Mouse (Mus musculus): Measurements from ENCODE around the gene Gm49361. TPM values are rescaled to one million over a fixed set of nuclear protein-coding genes. Genes with fewer than 3 reads are reported as not detected.

Gm49361 gene
- total and polyA plus RNA-seq, 2 experiments from 2014 or later: not detected

GRCm38 (mm10) chr14:57729975-57730499 lies 15.9 kb downstream of the Gm49361 start:
- H3K9me3 ChIP-seq (replicated peaks; ENCODE audit: control insufficient read depth, low read length): no peaks in the 10 kb centered on the region
- no peak overlapping the region; the same call in 1 of the 2 replicates for H3K9ac ChIP-seq (replicated peaks; ENCODE audit: low read depth, low read length)
- DNase-seq (ENCODE audit: low spot score) (no peak), ATAC-seq (ENCODE audit: insufficient read depth, low read depth) (peak; percentile 71)
- H3K36me3 ChIP-seq (replicated peaks; ENCODE audit: control insufficient read depth, insufficient read depth, low read length): peaks cover 26% of the 10 kb centered on the region; the same call in 1 of the 2 replicates
- peaks cover 33% of the 10 kb centered on the region for H3K4me1 ChIP-seq (ENCODE audit: control insufficient read depth, insufficient read depth)
- peak overlapping the region; percentile 81 for H3K27ac ChIP-seq (ENCODE audit: low read depth)
- no peak overlapping the region for H3K4me3 ChIP-seq (ENCODE audit: low read depth, low read length)
- no peaks in the 10 kb centered on the region for H3K27me3 ChIP-seq (ENCODE audit: control insufficient read depth, insufficient read depth, low read length)
- no peak for TF ChIP-seq CTCF (IDR thresholded peaks at IDR 0.05; ENCODE audit: low read depth)
- TF ChIP-seq EP300 (IDR thresholded peaks at IDR 0.05; ENCODE audit: low read depth): no peak
- H3K4me2 ChIP-seq (ENCODE audit: low read depth, low read length): no peak overlapping the region; the same call in 1 of the 2 replicates
- WGBS: 42% methylated on average over 5 of the region's 5 CpGs

- WGBS: 69% methylated on average over 8 of the region's 8 CpGs
- no peak overlapping the region for H3K9ac ChIP-seq (replicated peaks; ENCODE audit: low read depth, low read length)
- ATAC-seq (ENCODE audit: insufficient read depth, low read depth): no peak
- peak overlapping the region; percentile 81 for H3K27ac ChIP-seq (ENCODE audit: low read depth)
- peak overlapping the region; percentile 28 for H3K4me2 ChIP-seq (ENCODE audit: low read depth, low read length)
- H3K4me3 ChIP-seq (ENCODE audit: low read depth, low read length): no peak overlapping the region
- H3K27me3 ChIP-seq (ENCODE audit: control insufficient read depth, insufficient read depth, low read length): no peaks in the 10 kb centered on the region
- peaks cover 33% of the 10 kb centered on the region for H3K4me1 ChIP-seq (ENCODE audit: control insufficient read depth, insufficient read depth)
- no peak for TF ChIP-seq EP300 (IDR thresholded peaks at IDR 0.05; ENCODE audit: low read depth)
- no peaks in the 10 kb centered on the region for H3K9me3 ChIP-seq (replicated peaks; ENCODE audit: control insufficient read depth, low read length)
- peaks cover 27% of the 10 kb centered on the region for H3K36me3 ChIP-seq (replicated peaks; ENCODE audit: control insufficient read depth, insufficient read depth, low read length)
- DNase-seq (ENCODE audit: low spot score): no peak
Measured at GRCm38 (mm10) chr14:57729364-57729763, 16.5 kb downstream of the Gm49361 start.

DNA sequence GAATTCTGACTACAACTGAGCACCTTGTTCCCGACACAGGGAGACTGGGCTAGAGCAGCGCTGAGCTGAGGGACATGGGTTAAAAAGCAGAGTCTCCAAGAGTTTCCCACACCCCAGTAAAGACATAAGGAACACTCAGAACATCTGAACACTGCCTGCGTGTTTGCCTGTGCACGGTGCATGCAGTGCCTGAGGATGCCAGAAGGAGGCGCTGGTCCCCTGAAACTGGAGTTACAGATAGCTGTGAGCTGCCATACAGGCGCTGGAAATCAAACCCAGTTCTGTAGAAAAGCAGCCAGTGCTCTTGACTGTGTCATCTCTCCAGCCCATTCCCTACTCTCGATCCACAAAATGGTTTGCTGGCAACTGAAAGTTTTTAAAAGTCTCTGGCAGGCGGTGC lies 19.7 kb downstream of the Gm49361 start:
- DNase-seq (ENCODE audit: low spot score): no peak
- TF ChIP-seq EP300 (IDR thresholded peaks at IDR 0.05; ENCODE audit: low read depth): no peak
- TF ChIP-seq CTCF (IDR thresholded peaks at IDR 0.05; ENCODE audit: low read depth): peak; percentile 12; the same call in 1 of the 2 replicates
- H3K4me3 ChIP-seq (ENCODE audit: low read depth, low read length): no peak overlapping the region
- no peak for ATAC-seq (ENCODE audit: insufficient read depth, low read depth)
- H3K4me1 ChIP-seq (ENCODE audit: control insufficient read depth, insufficient read depth): peaks cover 24% of the 10 kb centered on the region
- no peak overlapping the region for H3K4me2 ChIP-seq (ENCODE audit: low read depth, low read length)
- H3K27ac ChIP-seq (ENCODE audit: low read depth): no peak overlapping the region
- no peaks in the 10 kb centered on the region for H3K9me3 ChIP-seq (replicated peaks; ENCODE audit: control insufficient read depth, low read length)
- 82% methylated on average over 8 of the region's 8 CpGs for WGBS
- H3K36me3 ChIP-seq (replicated peaks; ENCODE audit: control insufficient read depth, insufficient read depth, low read length): peaks cover 23% of the 10 kb centered on the region
- H3K27me3 ChIP-seq (ENCODE audit: control insufficient read depth, insufficient read depth, low read length): no peaks in the 10 kb centered on the region
- no peak overlapping the region for H3K9ac ChIP-seq (replicated peaks; ENCODE audit: low read depth, low read length)

- no peak for DNase-seq (ENCODE audit: low spot score)
- Histone ChIP-seq H3K9ac (replicated peaks; ENCODE audit: low read depth, low read length) (no peak overlapping the region), H3K27me3 (ENCODE audit: control insufficient read depth, insufficient read depth, low read length) (no peaks in the 10 kb centered on the region), H3K4me1 (ENCODE audit: control insufficient read depth, insufficient read depth) (0 out of 2 replicates have a peak, but pooled peaks cover 13% of the 10 kb centered on the region), H3K4me3 (ENCODE audit: low read depth, low read length) (no peak overlapping the region), H3K9me3 (replicated peaks; ENCODE audit: control insufficient read depth, low read length) (no peaks in the 10 kb centered on the region), H3K27ac (ENCODE audit: low read depth) (peak overlapping the region; percentile 26; the same call in 1 of the 2 replicates), H3K36me3 (replicated peaks; ENCODE audit: control insufficient read depth, insufficient read depth, low read length) (peaks cover 23% of the 10 kb centered on the region), H3K4me2 (ENCODE audit: low read depth, low read length) (no peak overlapping the region)
- no peak for TF ChIP-seq EP300 (IDR thresholded peaks at IDR 0.05; ENCODE audit: low read depth)
- TF ChIP-seq CTCF (IDR thresholded peaks at IDR 0.05; ENCODE audit: low read depth): no peak
- WGBS: 54% methylated on average over 4 of the region's 4 CpGs
- no peak for ATAC-seq (ENCODE audit: insufficient read depth, low read depth)
Measured at GRCm38 (mm10) chr14:57724473-57724872, 21.4 kb downstream of the Gm49361 start.

DNA sequence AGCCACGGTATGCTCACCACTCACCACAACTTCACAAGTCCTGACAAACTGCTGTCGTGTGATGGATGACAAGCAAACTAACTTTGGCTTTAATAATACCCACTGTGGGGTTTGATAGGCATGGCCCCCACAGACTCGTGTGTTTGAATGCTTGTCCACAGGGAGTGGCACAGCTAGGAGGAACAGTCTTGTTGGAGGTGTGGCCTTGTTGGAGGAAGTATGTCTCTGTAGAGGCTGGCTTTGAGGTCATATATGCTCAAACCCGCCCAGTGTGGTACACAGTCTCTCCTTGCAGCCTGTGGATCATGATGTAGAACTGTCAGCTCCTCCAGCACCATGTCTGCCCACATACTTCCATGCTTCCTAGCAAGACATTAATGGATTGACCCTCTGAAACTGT lies 27.7 kb downstream of the Gm49361 start:
- DNase-seq (ENCODE audit: low spot score): no peak
- 75% methylated on average over 4 of the region's 4 CpGs for WGBS
- TF ChIP-seq EP300 (IDR thresholded peaks at IDR 0.05; ENCODE audit: low read depth): no peak
- TF ChIP-seq CTCF (IDR thresholded peaks at IDR 0.05; ENCODE audit: low read depth): no peak

More for the DNA sequence above, 27.7 kb downstream of the Gm49361 start:
- Histone ChIP-seq H3K9me3 (replicated peaks; ENCODE audit: control insufficient read depth, low read length) (no peaks in the 10 kb centered on the region), H3K4me3 (ENCODE audit: low read depth, low read length) (no peak overlapping the region), H3K9ac (replicated peaks; ENCODE audit: low read depth, low read length) (no peak overlapping the region), H3K4me2 (ENCODE audit: low read depth, low read length) (no peak overlapping the region), H3K36me3 (replicated peaks; ENCODE audit: control insufficient read depth, insufficient read depth, low read length) (peaks cover 20% of the 10 kb centered on the region), H3K4me1 (ENCODE audit: control insufficient read depth, insufficient read depth) (no peaks in the 10 kb centered on the region; the same call in 1 of the 2 replicates), H3K27ac (ENCODE audit: low read depth) (no peak overlapping the region), H3K27me3 (ENCODE audit: control insufficient read depth, insufficient read depth, low read length) (no peaks in the 10 kb centered on the region)
- no peak for ATAC-seq (ENCODE audit: insufficient read depth, low read depth)
